Mouse (Mus musculus): ENCODE results near the gene Slc24a2.

GRCm38 (mm10) chr4:87081321-87081720 lies 149.0 kb downstream of the Slc24a2 start:
- TF ChIP-seq CTCF (IDR thresholded peaks at IDR 0.05; ENCODE audit: low read depth), result no peak
- TF ChIP-seq EP300 (optimal IDR thresholded peaks at IDR 0.05), result no peak

Measured in stomach, postnatal 0 days (tissue).